Mouse (Mus musculus): ENCODE measurements around the gene Hephl1.

Hephl1 gene

GRCm38 (mm10) chr9:15060026-15060425 lies 51.9 kb downstream of the Hephl1 start:
- in situ Hi-C loops (cut with MboI, MseI): no loop called here

GRCm38 (mm10) chr9:15045740-15046139 lies 66.2 kb downstream of the Hephl1 start:
- in situ Hi-C loops (cut with MboI, MseI): loop anchor here in 1 of 2 experiments (5.0 kb wide), 1 partner anchor 47 kb away; no protein-coding TSS in a partner anchor

- in situ Hi-C loops (cut with MboI, MseI): loop anchor here in 1 of 2 experiments (5.0 kb wide), 1 partner anchor 47 kb away; no protein-coding TSS in a partner anchor
Observed at GRCm38 (mm10) chr9:15045084-15045669, 66.7 kb downstream of the Hephl1 start, which contains the start of gene Panx1. Panx1 (minus strand) TSS chr9:15045478.

- in situ Hi-C loops (cut with MboI, MseI): loop anchor here in 1 of 2 experiments (5.0 kb wide), 1 partner anchor 48 kb away; no protein-coding TSS in a partner anchor
Observed at GRCm38 (mm10) chr9:15044391-15045083, 67.4 kb downstream of the Hephl1 start.

GRCm38 (mm10) chr9:15041556-15041955 lies 70.4 kb downstream of the Hephl1 start:
- in situ Hi-C loops (cut with MboI, MseI): no loop called here

GRCm38 (mm10) chr9:15039848-15040247 lies 72.1 kb downstream of the Hephl1 start:
- in situ Hi-C loops (cut with MboI, MseI): no loop called here

GRCm38 (mm10) chr9:15037704-15038103 lies 74.2 kb downstream of the Hephl1 start:
- in situ Hi-C loops (cut with MboI, MseI): no loop called here

GRCm38 (mm10) chr9:15037237-15037636 lies 74.7 kb downstream of the Hephl1 start:
- in situ Hi-C loops (cut with MboI, MseI): no loop called here

- in situ Hi-C loops (cut with MboI, MseI): no loop called here
Observed at GRCm38 (mm10) chr9:15036807-15037206, 75.1 kb downstream of the Hephl1 start.

- in situ Hi-C loops (cut with MboI, MseI): no loop called here
Observed at GRCm38 (mm10) chr9:15036405-15036804, 75.5 kb downstream of the Hephl1 start.

GRCm38 (mm10) chr9:15035979-15036378 lies 75.9 kb downstream of the Hephl1 start:
- in situ Hi-C loops (cut with MboI, MseI): no loop called here

GRCm38 (mm10) chr9:15034546-15035273 lies 77.2 kb downstream of the Hephl1 start:
- in situ Hi-C loops (cut with MboI, MseI): loop anchor here (5.0 kb wide), 2 partner anchors 38 to 68 kb away; no protein-coding TSS in a partner anchor

GRCm38 (mm10) chr9:15033568-15034160 lies 78.2 kb downstream of the Hephl1 start:
- in situ Hi-C loops (cut with MboI, MseI): loop anchor here (5.0 kb wide), 2 partner anchors 39 to 69 kb away; no protein-coding TSS in a partner anchor

- in situ Hi-C loops (cut with MboI, MseI): loop anchor here (5.0 kb wide), 2 partner anchors 40 to 70 kb away; no protein-coding TSS in a partner anchor
Observed at GRCm38 (mm10) chr9:15032797-15033196, 79.1 kb downstream of the Hephl1 start.

- in situ Hi-C loops (cut with MboI, MseI): loop anchor here (5.0 kb wide), 2 partner anchors 42 to 72 kb away; no protein-coding TSS in a partner anchor
Observed at GRCm38 (mm10) chr9:15030771-15031170, 81.1 kb downstream of the Hephl1 start.

- in situ Hi-C loops (cut with MboI, MseI): no loop called here
Observed at GRCm38 (mm10) chr9:15029025-15029727, 82.7 kb downstream of the Hephl1 start.

- in situ Hi-C loops (cut with MboI, MseI): no loop called here
Observed at GRCm38 (mm10) chr9:15027725-15028124, 84.2 kb downstream of the Hephl1 start.

GRCm38 (mm10) chr9:15023049-15023448 lies 88.9 kb downstream of the Hephl1 start:
- in situ Hi-C loops (cut with MboI, MseI): no loop called here

GRCm38 (mm10) chr9:15021156-15021555 lies 90.8 kb downstream of the Hephl1 start:
- in situ Hi-C loops (cut with MboI, MseI): no loop called here

GRCm38 (mm10) chr9:15020561-15021080 lies 91.3 kb downstream of the Hephl1 start:
- in situ Hi-C loops (cut with MboI, MseI): no loop called here
